Mouse (Mus musculus) induced T-regulatory cell, adult 2 months (primary cell): ENCODE measurements around the gene Fam168a.

Experiments
- DNase-seq: peaks from one replicate; pipeline ENCODE4 v3.0.0-alpha.2; 2012; ENCODE audit warnings: low read depth

The Fam168a gene

GRCm38 (mm10) chr7:100780192-100780591 is 73.8 kb downstream of the Fam168a start:
- no peak for DNase-seq

- no peak for DNase-seq
Measured at GRCm38 (mm10) chr7:100784650-100785049, 78.2 kb downstream of the Fam168a start.

GRCm38 (mm10) chr7:100785426-100785825 is 79.0 kb downstream of the Fam168a start:
- DNase-seq: no peak

- no peak for DNase-seq
Measured at GRCm38 (mm10) chr7:100786078-100786477, 79.6 kb downstream of the Fam168a start.

- no peak for DNase-seq
Measured at GRCm38 (mm10) chr7:100788291-100788690, 81.9 kb downstream of the Fam168a start.

GRCm38 (mm10) chr7:100798810-100799209 is 92.4 kb downstream of the Fam168a start:
- peak; percentile 22 for DNase-seq

GRCm38 (mm10) chr7:100805391-100805790 is 99.0 kb downstream of the Fam168a start:
- DNase-seq: no peak

- no peak for DNase-seq
Measured at GRCm38 (mm10) chr7:100811912-100812311, 105.5 kb downstream of the Fam168a start.

GRCm38 (mm10) chr7:100812641-100813040 is 106.2 kb downstream of the Fam168a start:
- no peak for DNase-seq

- DNase-seq: no peak
Measured at GRCm38 (mm10) chr7:100815900-100816570, 109.6 kb downstream of the Fam168a start.

GRCm38 (mm10) chr7:100816759-100817441 is 110.5 kb downstream of the Fam168a start:
- DNase-seq: no peak

- DNase-seq: no peak
Measured at GRCm38 (mm10) chr7:100817442-100817760, 111.0 kb downstream of the Fam168a start.

- DNase-seq: no peak
Measured at GRCm38 (mm10) chr7:100818401-100819064, 112.1 kb downstream of the Fam168a start.

GRCm38 (mm10) chr7:100824661-100825060 is 118.2 kb downstream of the Fam168a start:
- DNase-seq: no peak

- DNase-seq: no peak
Measured at GRCm38 (mm10) chr7:100828549-100828948, 122.1 kb downstream of the Fam168a start.

GRCm38 (mm10) chr7:100833859-100834258 is 127.4 kb downstream of the Fam168a start:
- DNase-seq: no peak

- no peak for DNase-seq
Measured at GRCm38 (mm10) chr7:100835168-100835567, 128.7 kb downstream of the Fam168a start.

GRCm38 (mm10) chr7:100835711-100836110 is 129.3 kb downstream of the Fam168a start:
- no peak for DNase-seq

GRCm38 (mm10) chr7:100836657-100837056 is 130.2 kb downstream of the Fam168a start:
- DNase-seq: no peak

GRCm38 (mm10) chr7:100837701-100838100 is 131.3 kb downstream of the Fam168a start:
- no peak for DNase-seq

- no peak for DNase-seq
Measured at GRCm38 (mm10) chr7:100839632-100840402, 133.4 kb downstream of the Fam168a start.

- no peak for DNase-seq
Measured at GRCm38 (mm10) chr7:100840906-100841305, 134.5 kb downstream of the Fam168a start.
